Mouse (Mus musculus): ENCODE measurements around the gene Cox8a. TPM values are rescaled to one million over a fixed set of nuclear protein-coding genes. Genes with fewer than 3 reads are reported as not detected.

Cox8a gene
- total RNA-seq (2023), result 100 to 1,000 TPM; 301 to 322 TPM

GRCm38 (mm10) chr19:7217162-7217925, at the start of gene Cox8a:
Gene Cox8a, minus strand, starts transcription at chr19:7217616.

DNA sequence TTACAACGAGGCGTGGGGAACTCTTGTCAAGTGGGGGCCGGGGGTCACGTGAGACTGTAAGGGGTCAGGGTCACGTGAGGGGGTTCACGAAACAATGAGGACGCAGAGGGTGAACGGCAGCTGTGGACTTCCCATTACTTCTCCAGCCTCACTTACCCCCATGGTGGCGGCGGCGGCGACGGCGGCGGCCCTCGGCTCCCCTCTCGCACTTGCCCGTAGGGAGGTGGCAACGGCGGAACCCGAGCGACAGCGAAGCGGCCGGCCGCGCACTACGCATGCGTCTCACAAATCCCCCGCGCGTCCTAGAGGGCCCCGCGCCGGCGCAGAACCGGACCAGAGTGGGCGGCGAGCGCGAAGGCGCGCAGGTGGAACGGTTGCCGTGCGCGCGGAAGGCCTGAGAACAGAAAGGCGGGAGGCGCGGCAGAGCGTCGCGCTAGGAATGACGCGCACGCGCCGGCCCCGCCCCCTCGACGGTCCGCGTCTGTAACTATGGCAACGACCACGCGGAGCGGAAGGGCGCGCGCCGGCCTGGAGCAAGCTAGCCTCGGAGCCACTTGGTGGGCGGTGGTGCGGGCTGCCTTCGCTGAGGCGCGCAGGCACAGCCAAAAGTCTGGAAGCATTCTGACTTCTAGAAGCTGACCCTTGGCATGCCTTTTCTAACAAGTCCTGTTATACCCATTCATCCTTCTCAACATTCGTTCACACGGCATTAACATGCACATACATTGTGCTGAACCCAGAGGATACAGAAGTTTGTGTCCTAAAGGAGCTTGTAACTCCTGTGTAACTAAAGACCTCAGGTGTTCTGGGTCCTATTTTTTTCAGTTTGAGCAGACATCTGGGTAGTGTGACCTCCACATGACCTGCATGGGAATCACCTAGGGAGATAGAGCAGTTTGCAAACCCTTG, 23.6 kb upstream of the Cox8a start, which contains the start of gene Naa40:
Naa40 (minus strand) TSS at position 402 of the 909 bp plus-strand sequence.

GRCm38 (mm10) chr19:7205753-7206736, 11.4 kb downstream of the Cox8a start, which contains the start of gene Otub1:
Gene Otub1, minus strand, starts transcription at chr19:7206316.

Other genes with a start within 250 kb of the Cox8a start
- 100 to 1,000 TPM in 1 of 2 experiments, 10 to 100 TPM in 1; 98.1 to 108 TPM for gene Ppp1r14b, start 242.6 kb downstream of the Cox8a start, total RNA-seq (2023)
- 10 to 100 TPM; 19.8 to 22.5 TPM for gene Plcb3, start 241.1 kb downstream of the Cox8a start, total RNA-seq (2023)
- 10 to 100 TPM; 27.2 to 32.8 TPM for gene Fkbp2, start 237.1 kb downstream of the Cox8a start, total RNA-seq (2023)
- gene Vegfb, start 230.0 kb downstream of the Cox8a start, total RNA-seq (2023), result 10 to 100 TPM; 14.8 to 22.4 TPM
- 10 to 100 TPM; 25.7 to 30.4 TPM for gene Dnajc4, start 225.0 kb downstream of the Cox8a start, total RNA-seq (2023)
- gene Nudt22, start 221.5 kb downstream of the Cox8a start, total RNA-seq (2023), result 1 to 10 TPM; 4.1 to 8.3 TPM
- gene Trpt1, start 221.5 kb downstream of the Cox8a start, total RNA-seq (2023), result 1 to 10 TPM; 5.0 to 6.1 TPM
- gene Fermt3, start 198.1 kb downstream of the Cox8a start, total RNA-seq (2023), result 100 to 1,000 TPM; 174 to 183 TPM
- 100 to 1,000 TPM in 1 of 2 experiments, 10 to 100 TPM in 1; 85.8 to 161 TPM for gene Stip1, start 177.6 kb downstream of the Cox8a start, total RNA-seq (2023)
- gene Macrod1, start 160.8 kb downstream of the Cox8a start, total RNA-seq (2023), result 1 to 10 TPM; 6.9 to 7.1 TPM
- gene Flrt1, start 111.9 kb downstream of the Cox8a start, total RNA-seq (2023), result under 1 TPM in 1 of 2 experiments, not detected in 1; 0.09 TPM
- gene Otub1, start 11.3 kb downstream of the Cox8a start, total RNA-seq (2023), result 100 to 1,000 TPM; 129 to 137 TPM
- 10 to 100 TPM; 53.8 to 54.6 TPM for gene Naa40, start 23.6 kb upstream of the Cox8a start, total RNA-seq (2023)
- gene Rcor2, start 49.7 kb upstream of the Cox8a start, total RNA-seq (2023), result 1 to 10 TPM; 2.3 to 2.8 TPM
- gene Mark2, start 124.2 kb upstream of the Cox8a start, total RNA-seq (2023), result 100 to 1,000 TPM; 200 to 241 TPM
- gene Spindoc, start 165.4 kb upstream of the Cox8a start, total RNA-seq (2023), result 10 to 100 TPM; 23.6 to 32.4 TPM
- gene 2700081O15Rik, start 200.0 kb upstream of the Cox8a start, total RNA-seq (2023), result 1 to 10 TPM; 7.4 to 9.5 TPM

Measured in B cell, adult 67 days (primary cell).